Mouse (Mus musculus) gastrocnemius, postnatal 36 days (tissue): Measurements from ENCODE around the gene 4921509C19Rik. TPM values are rescaled to one million over a fixed set of nuclear protein-coding genes. Genes with fewer than 3 reads are reported as not detected.
"Not testable (repeated sequence)": the region's sequence is repeated elsewhere in the genome, so short reads cannot be mapped to it uniquely, and the experiment has no call there.

ENCODE experiments used
- DNase-seq, 2 experiments: peaks; one replicate each; pipeline ENCODE4 v3.0.0; 2022
- intact Hi-C: fragments of 180-260 bp; cut with DNase I; formaldehyde crosslinking; loops from one replicate; pipeline ENCODE4 v1.15.1; 2025
- long read RNA-seq, 2 experiments: library from polyadenylated mRNA; stranded (forward); transcript quantifications; one replicate each; pipeline ENCODE4 v2.0.0; 2021
- total RNA-seq, 2 experiments: library from RNA; stranded (reverse); gene quantifications; 2 replicates each; pipeline ENCODE4 v1.2.3; 2021

Gene 4921509C19Rik
- not detected for total RNA-seq
- long read RNA-seq, experiment 1: 0 reads
- long read RNA-seq, experiment 2: 0 reads

- DNase-seq, intact Hi-C loops: not testable (repeated sequence)
Observed at GRCm38 (mm10) chr2:151476053-151476452, at the start of gene 4921509C19Rik. 4921509C19Rik (minus strand) TSS chr2:151476153.

DNA sequence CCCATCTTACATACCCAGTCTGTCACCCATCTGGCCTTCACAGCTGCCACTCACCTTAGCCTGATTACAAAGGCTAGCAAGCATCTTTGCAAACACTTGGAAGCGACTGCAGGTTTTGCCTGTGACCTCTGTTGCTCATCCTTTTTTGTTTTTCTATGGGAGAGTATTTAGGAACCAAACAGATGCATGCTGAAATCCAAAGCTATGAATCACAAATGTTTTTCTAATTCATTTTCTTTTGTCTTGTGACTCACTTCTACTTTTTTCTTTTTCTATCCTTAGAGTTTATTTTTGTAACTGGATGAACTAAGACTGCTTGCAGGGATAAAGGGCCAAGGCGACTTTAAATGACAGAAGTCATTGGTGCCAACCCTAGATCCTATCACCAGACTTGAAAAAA, 49.6 kb upstream of the 4921509C19Rik start:
- DNase-seq: no peak
- intact Hi-C loops: no loop called here

DNA sequence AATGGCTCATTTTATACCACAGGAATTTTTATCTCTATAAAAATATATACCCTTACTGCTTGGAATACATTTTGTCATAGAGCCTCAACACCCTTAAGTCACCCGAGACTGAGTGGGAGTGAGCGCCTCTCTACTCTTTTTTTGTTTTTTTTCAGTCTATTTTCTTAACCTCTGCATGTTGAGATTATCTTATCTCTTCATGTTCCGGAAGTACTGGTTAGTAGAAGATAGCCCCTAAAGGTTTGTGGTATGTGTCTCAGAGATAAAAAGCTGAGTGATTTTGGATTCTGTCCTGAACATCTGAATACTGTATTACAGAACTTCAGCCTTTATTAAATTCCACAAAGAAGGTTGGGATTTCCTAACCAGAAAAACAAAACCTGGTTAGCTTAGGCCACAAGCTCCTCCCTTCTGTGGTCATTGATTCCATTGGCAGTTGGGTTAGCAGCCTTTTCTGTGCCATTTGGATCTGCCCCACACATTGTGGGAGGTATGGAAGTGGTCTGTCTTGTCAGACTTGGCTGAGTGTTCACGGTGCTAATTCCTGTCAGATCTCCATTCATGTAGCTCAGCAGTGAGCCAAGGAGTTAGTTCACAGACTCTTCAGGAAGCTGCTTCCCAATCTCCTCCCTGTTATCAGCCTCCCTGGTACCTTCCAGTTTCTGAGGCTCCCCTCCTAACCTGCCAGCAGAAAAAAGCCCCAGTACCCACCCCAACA, 48.5 kb upstream of the 4921509C19Rik start:
- intact Hi-C loops: no loop called here
- DNase-seq: no peak

DNA sequence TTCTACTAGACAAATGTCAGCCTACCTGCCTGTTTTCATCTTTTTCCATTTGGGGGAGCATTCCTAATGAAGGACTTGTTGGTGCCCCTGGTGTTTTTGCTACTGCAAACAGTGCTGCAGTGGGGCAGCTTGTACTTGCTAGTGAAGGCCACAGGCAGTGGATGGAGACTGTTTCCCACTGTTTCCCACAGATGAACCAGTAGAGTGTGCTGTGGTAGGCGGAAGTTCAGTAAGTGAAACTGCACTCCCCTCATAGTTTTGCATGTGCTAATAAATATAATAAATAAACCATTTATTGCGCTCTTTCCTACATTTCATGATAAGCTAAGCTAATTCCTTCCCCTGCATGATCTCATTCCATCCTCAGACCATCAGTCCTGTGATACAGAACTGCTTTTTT, 43.0 kb upstream of the 4921509C19Rik start:
- DNase-seq: no peak
- intact Hi-C loops: no loop called here

- intact Hi-C loops: no loop called here
Observed at GRCm38 (mm10) chr2:151513525-151514285, 37.8 kb upstream of the 4921509C19Rik start.

GRCm38 (mm10) chr2:151512199-151512598, 36.2 kb upstream of the 4921509C19Rik start:
- intact Hi-C loops: no loop called here
- DNase-seq: peak in 1 of 2 experiments; percentile 36

More at GRCm38 (mm10) chr2:151513525-151514285, 37.8 kb upstream of the 4921509C19Rik start:
- no peak for DNase-seq

GRCm38 (mm10) chr2:151504226-151504625, 28.3 kb upstream of the 4921509C19Rik start:
- intact Hi-C loops: no loop called here
- DNase-seq: no peak

GRCm38 (mm10) chr2:151500442-151501007, 24.6 kb upstream of the 4921509C19Rik start:
- no peak for DNase-seq
- intact Hi-C loops: no loop called here

GRCm38 (mm10) chr2:151498358-151498757, 22.4 kb upstream of the 4921509C19Rik start:
- DNase-seq: no peak
- intact Hi-C loops: loop anchor here (10.0 kb wide), 3 partner anchors 176 to 366 kb away; no protein-coding TSS in a partner anchor

- peak; percentile 94 to 97 for DNase-seq
- intact Hi-C loops: loop anchor here (2.0 to 10.0 kb wide), 4 partner anchors 49 to 371 kb away; partner anchors contain the start of gene Fkbp1a
Observed at GRCm38 (mm10) chr2:151494035-151494803, 18.3 kb upstream of the 4921509C19Rik start, which contains the start of gene Nsfl1c. Nsfl1c (plus strand) TSS chr2:151494182.

DNA sequence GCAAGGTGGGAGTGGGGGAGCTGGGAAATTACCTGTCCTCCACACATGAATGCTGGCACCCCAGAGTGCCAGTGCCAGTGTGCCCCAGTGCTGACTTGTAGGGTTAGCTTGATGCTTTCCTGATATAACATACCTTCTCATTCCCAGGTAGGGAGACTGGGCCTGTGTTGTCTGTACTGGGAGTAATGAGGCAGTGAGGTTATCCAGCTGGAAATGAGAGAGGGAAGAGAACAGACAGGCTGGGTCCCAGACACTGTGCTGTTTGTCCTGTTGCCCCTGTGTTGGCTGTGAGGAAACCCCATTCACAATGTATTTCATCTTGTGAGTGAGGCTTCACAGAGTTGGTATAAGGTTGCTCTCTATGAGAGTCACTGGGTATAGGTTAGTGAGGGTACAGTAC, 10.5 kb upstream of the 4921509C19Rik start:
- intact Hi-C loops: no loop called here
- no peak for DNase-seq

- DNase-seq, intact Hi-C loops: not testable (repeated sequence)
Observed at GRCm38 (mm10) chr2:151434971-151435370, 41.0 kb downstream of the 4921509C19Rik start.

DNA sequence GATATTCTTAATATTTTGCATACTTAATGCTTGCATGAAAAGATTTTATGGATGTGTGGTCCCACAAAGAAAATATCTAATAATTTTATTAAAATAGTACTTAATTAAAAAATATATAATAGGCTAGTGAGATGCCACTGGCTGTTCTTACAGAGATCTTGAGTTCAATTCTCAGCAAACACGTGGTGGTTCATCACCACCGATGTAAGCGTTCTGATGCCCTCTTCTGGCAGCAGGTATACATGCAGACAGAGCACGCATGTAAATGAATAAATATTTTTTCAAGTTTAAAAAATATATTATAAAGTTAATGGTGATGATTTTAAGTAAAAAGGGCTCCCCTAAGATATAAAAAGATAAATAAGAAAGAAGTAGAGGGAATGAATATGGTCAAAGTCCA, 41.8 kb downstream of the 4921509C19Rik start:
- intact Hi-C loops, DNase-seq: not testable (repeated sequence)

Other genes with a start within 250 kb of the 4921509C19Rik start
- 10 to 100 TPM; 76.2 to 77.8 TPM for gene Nsfl1c, start 18.0 kb upstream of the 4921509C19Rik start, total RNA-seq
- gene Fkbp1a, start 66.3 kb upstream of the 4921509C19Rik start, total RNA-seq: 100 to 1,000 TPM; 150 to 166 TPM
- under 1 TPM; 0.48 to 0.54 TPM for gene Sdcbp2, start 96.5 kb upstream of the 4921509C19Rik start, total RNA-seq
- gene Snph, start 156.4 kb upstream of the 4921509C19Rik start, total RNA-seq: 10 to 100 TPM; 25.7 to 33.6 TPM
- not detected for gene Rad21l, start 192.4 kb upstream of the 4921509C19Rik start, total RNA-seq
- gene Tmem74b, start 225.9 kb upstream of the 4921509C19Rik start, total RNA-seq: 1 to 10 TPM in 1 of 2 experiments, under 1 TPM in 1; 0.42 to 1.3 TPM